Mouse (Mus musculus) ES-E14 (cell line): ENCODE data around the gene Qrfp. TPM values are rescaled to one million over a fixed set of nuclear protein-coding genes. Genes with fewer than 3 reads are reported as not detected.

Experiments
- DNase-seq: peaks from one replicate; pipeline ENCODE4 v3.0.0-alpha.2; 2013; ENCODE audit warnings: low read depth, low spot score
- H3K27ac ChIP-seq: 2 replicates; pipeline ENCODE4 v1.5.1; 2012; ENCODE audit warnings: low read depth, mild to moderate bottlenecking, low read length, moderate library complexity, mixed read lengths; ENCODE audit not compliant: poor library complexity, insufficient read depth, severe bottlenecking
- H3K36me3 ChIP-seq: 2 replicates; pipeline ENCODE4 v1.6.1; 2012; ENCODE audit warnings: mild to moderate bottlenecking, low read length, moderate library complexity, mixed read lengths; ENCODE audit not compliant: control insufficient read depth, poor library complexity, insufficient read depth, severe bottlenecking
- H3K4me1 ChIP-seq, 2 experiments: fragments of 150-350 bp in 1 of 2; sonication (generic) in 1 of 2; 2 replicates each; pipeline ENCODE4 v1.6.1; 2012; ENCODE audit warnings: low read length in 2 of 2, mild to moderate bottlenecking in 1 of 2, mixed read lengths in 1 of 2; ENCODE audit not compliant: control insufficient read depth in 2 of 2, insufficient read depth in 2 of 2, poor library complexity in 1 of 2
- H3K4me3 ChIP-seq, 2 experiments: fragments of 150-350 bp in 1 of 2; sonication (generic) in 1 of 2; 2 replicates each; pipeline ENCODE4 v1.5.1; 2012; ENCODE audit warnings: low read length in 2 of 2, low read depth in 1 of 2, mild to moderate bottlenecking in 1 of 2, mixed read lengths in 1 of 2; ENCODE audit not compliant: insufficient read depth in 1 of 2, poor library complexity in 1 of 2, severe bottlenecking in 1 of 2
- H3K9ac ChIP-seq: 2 replicates; pipeline ENCODE4 v1.6.1; 2012; ENCODE audit warnings: low read depth, mild to moderate bottlenecking, low read length, mixed read lengths; ENCODE audit not compliant: poor library complexity, insufficient read depth, severe bottlenecking
- H3K9me3 ChIP-seq: fragments of 150-350 bp; sonication (generic); 2 replicates; pipeline ENCODE4 v1.6.1; 2012; ENCODE audit warnings: low read depth, mild to moderate bottlenecking, low read length; ENCODE audit not compliant: control insufficient read depth, insufficient read depth
- CHD2 ChIP-seq: IDR thresholded peaks from 2 replicates; pipeline ENCODE4 v1.6.1; 2014; ENCODE audit warnings: mild to moderate bottlenecking, low read depth, low read length, inconsistent platforms
- HCFC1 ChIP-seq: IDR thresholded peaks from 2 replicates; pipeline ENCODE4 v1.6.1; 2012; ENCODE audit warnings: low read length, inconsistent platforms, borderline replicate concordance; ENCODE audit not compliant: insufficient read depth
- MAFK ChIP-seq: IDR thresholded peaks from 2 replicates; pipeline ENCODE4 v1.6.1; 2014; ENCODE audit warnings: mild to moderate bottlenecking, low read depth, low read length, inconsistent platforms; ENCODE audit not compliant: insufficient read depth
- ZC3H11A ChIP-seq: IDR thresholded peaks from 2 replicates; pipeline ENCODE4 v1.6.1; 2012; ENCODE audit warnings: low read depth, mild to moderate bottlenecking, inconsistent platforms, low read length, borderline replicate concordance
- ZNF384 ChIP-seq: IDR thresholded peaks from 2 replicates; pipeline ENCODE4 v1.6.1; 2012; ENCODE audit warnings: low read depth, low read length, inconsistent platforms
- in situ Hi-C, 2 experiments: fragments of 600-800 bp; cut with MboI; formaldehyde crosslinking; loops; one replicate each; pipeline ENCODE4 v1.15.1; 2025; ENCODE audit warnings: low sequenced_read_pairs in 2 of 2, inconsistent platforms in 1 of 2; ENCODE audit not compliant: unreplicated experiment in 2 of 2
- total RNA-seq: library from RNA; depleted of rRNA; stranded (reverse); fragments of 300-350 nt; gene quantifications from 2 replicates; pipeline ENCODE4 v1.2.3, GENCODE M21; 2012

The Qrfp gene
- total RNA-seq, 1 experiment: not detected

DNA sequence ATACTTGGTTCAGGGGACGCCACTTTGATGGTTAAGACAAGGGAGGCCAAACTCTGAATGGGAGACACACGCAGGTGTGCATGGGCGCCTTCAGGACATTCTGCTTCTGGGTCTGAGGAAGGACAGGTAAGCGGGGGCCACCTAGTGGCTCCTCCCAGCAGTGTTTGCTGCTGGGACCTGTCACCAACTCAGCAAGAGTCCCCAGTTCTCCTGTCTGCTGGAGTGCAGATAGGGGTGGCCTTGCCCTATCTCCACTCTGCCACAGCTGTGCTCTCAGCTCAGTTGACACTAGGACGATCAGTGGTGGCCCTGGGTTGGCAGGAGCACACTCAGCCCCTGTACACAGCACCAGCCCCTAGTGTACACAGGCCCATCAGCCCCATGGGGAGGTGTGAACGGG is 37.5 kb upstream of the Qrfp start:
- DNase-seq: no peak
- Histone ChIP-seq H3K27ac (no peak overlapping the region), H3K4me3 (no peak overlapping the region), H3K36me3 (no peaks in the 10 kb centered on the region), H3K4me1 (peaks cover 0 to 5% of the 10 kb centered on the region in 2 experiments; a peak in 1 of 4 replicates), H3K9me3 (no peaks in the 10 kb centered on the region), H3K9ac (no peak overlapping the region)
- no peak for TF ChIP-seq ZNF384
- no peak for TF ChIP-seq CHD2
- no peak for TF ChIP-seq MAFK
- TF ChIP-seq ZC3H11A: no peak
- TF ChIP-seq HCFC1: no peak
- in situ Hi-C loops: no loop called here

DNA sequence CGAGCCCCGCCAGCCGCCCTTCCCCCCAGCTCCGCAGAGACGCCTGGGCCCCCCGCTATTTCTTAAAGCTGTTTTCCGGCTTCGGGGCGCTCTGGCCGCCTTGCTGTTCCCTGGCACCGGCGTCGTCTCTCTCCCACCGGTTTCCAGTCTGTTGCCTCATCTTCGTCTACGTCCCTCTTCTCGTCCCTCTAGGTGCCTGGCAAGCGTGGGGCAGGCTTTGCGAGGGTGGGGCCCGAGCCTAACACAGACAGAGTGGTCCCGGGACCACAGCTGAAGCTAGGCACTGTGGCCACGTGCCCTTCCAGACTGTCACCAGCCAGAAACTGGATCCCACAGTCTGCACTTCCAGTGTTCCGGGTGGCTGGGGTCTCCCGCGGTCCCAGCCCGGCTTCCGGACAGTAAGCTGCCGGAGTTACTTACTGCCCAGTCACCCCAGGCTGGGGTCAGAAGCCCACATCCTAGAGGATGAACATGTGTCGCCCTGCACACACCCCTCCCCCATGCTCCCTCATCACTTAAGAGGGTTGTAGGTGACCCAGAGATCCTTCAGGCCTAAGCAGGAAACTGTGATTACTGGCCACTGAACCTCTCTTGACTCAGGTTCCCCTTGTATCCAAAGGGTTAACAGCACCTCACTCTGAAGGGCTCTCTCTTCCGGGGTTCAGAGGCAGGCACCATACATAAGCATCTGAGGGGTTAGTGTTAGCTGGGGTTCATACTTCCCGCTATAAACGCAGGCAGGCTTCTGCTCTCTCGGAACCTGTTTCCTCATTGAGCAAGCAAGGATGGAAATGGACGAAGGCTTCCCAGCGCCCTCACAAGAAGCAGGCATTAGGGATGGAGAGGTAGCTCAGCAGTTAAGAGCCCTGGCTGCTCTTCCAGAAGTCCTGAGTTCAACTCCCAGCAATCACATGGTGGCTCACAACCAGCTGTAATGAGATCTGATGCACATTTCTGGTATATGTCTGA is 36.6 kb upstream of the Qrfp start:
- TF ChIP-seq ZNF384: no peak
- TF ChIP-seq HCFC1: no peak
- TF ChIP-seq CHD2: no peak
- no peak for TF ChIP-seq MAFK

DNA sequence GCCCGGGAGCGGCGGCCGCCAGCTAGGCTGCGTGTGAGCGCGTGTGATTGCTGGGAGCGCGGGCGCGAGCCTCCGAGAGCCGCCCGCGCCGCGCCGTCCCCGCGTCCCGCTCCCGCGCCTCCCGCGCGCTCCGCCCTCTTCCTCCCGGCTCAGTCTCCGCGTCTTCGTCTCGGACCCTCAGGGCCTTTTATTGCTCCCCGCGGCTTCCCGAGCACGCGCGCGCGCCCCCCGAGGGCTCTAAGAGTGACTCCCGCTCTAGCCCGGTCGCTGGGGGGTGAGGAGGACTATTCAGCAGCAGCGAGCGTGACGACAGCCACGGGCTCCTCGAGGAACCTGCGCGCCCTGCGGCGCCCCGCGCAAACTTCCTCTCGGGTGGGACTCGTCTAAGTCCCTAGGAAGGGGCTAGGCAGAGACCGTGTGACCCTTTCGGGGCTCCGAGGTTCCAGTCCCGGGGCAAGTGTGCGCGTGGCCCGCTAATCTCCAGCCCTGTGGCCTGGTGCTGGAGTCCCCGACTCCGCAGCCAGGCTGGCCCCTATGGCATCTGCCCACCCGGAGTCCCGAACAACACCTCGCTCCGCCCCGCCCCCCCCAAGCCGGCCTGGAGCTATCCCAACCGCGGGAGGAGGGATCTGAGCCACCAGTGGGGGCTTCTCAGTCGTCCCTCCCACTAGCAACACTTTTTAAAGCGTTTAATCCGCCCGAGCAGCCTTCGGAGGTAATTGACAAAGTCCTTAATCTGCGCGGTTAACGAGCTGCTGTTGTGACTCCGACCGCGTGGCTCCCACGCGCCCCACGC is 35.7 kb upstream of the Qrfp start, which contains the start of gene Fibcd1:
Fibcd1 (minus strand) TSS at position 110 of the 796 bp plus-strand sequence.
- Histone ChIP-seq H3K36me3 (no peaks in the 10 kb centered on the region), H3K9ac (peak within 1 kb of the TSS; percentile 15; the same call in 1 of the 2 replicates), H3K9me3 (no peaks in the 10 kb centered on the region), H3K4me1 (peaks cover 0 to 5% of the 10 kb centered on the region in 2 experiments; a peak in 1 of 4 replicates), H3K27ac (no peak within 1 kb of the TSS), H3K4me3 (peak within 1 kb of the TSS; percentile 64 to 74)
- in situ Hi-C loops: no loop called here
- TF ChIP-seq MAFK (no peak), HCFC1 (no peak), CHD2 (no peak), ZNF384 (no peak), ZC3H11A (no peak)
- DNase-seq: no peak

More for the DNA sequence above, 36.6 kb upstream of the Qrfp start:
- Histone ChIP-seq H3K9me3 (no peaks in the 10 kb centered on the region), H3K4me1 (peaks cover 0 to 5% of the 10 kb centered on the region in 2 experiments; a peak in 1 of 4 replicates), H3K36me3 (no peaks in the 10 kb centered on the region), H3K27ac (no peak overlapping the region), H3K9ac (no peak overlapping the region), H3K4me3 (peak overlapping the region in 1 of 2 experiments; percentile 74; a peak in 3 of 4 replicates)
- DNase-seq: no peak
- in situ Hi-C loops: no loop called here

DNA sequence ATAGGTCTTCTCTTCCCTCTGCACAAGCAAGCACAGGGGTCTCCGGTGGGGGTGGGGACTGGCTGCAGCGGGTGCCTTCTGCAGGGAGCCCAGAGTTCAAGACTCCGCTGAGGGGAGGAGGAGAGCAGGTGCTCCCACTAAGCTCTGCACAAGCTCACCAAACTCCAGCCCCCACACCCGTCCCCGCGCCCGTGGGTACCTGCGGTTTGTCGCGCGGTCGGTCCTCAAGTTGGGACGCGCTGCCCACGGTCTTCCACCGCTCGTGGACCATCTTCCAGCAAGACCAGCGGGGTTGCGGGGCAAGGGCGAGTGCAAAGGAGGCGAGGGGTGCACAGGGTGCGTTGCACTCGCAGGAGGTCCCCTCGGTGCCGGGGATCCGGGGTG is 35.1 kb upstream of the Qrfp start:
- Histone ChIP-seq H3K4me1 (peaks cover 0 to 5% of the 10 kb centered on the region in 2 experiments; a peak in 1 of 4 replicates), H3K36me3 (no peaks in the 10 kb centered on the region), H3K9me3 (no peaks in the 10 kb centered on the region), H3K9ac (peak overlapping the region; percentile 15; the same call in 1 of the 2 replicates), H3K4me3 (peak overlapping the region; percentile 64 to 74), H3K27ac (no peak overlapping the region)
- in situ Hi-C loops: no loop called here
- TF ChIP-seq CHD2: no peak
- no peak for TF ChIP-seq HCFC1
- TF ChIP-seq ZC3H11A: no peak
- no peak for DNase-seq
